Mouse (Mus musculus): ENCODE data around the gene Ap5b1.

- TF ChIP-seq EP300 (optimal IDR thresholded peaks at IDR 0.05) (no peak), CTCF (IDR thresholded peaks at IDR 0.05; ENCODE audit: low read depth) (no peak)
Measured at GRCm38 (mm10) chr19:5562776-5563175, 5.0 kb upstream of the Ap5b1 start.
